Mouse (Mus musculus) MEL (cell line): Measurements from ENCODE around the gene Baat.

Experiments used
- CTCF ChIP-seq, 3 experiments: IDR thresholded peaks in 2 of 3; conservative IDR thresholded peaks in 1 of 3; 2 replicates each; pipeline ENCODE4 v1.5.1; 2011 to 2012; ENCODE audit warnings: low read length in 3 of 3, low read depth in 2 of 3, mild to moderate bottlenecking in 2 of 3, improper control_type of control experiment in 1 of 3, inconsistent platforms in 1 of 3, mixed read lengths in 1 of 3, moderate library complexity in 1 of 3; ENCODE audit not compliant: control insufficient read depth in 1 of 3, insufficient read depth in 1 of 3, poor library complexity in 1 of 3, severe bottlenecking in 1 of 3
- MAZ ChIP-seq: IDR thresholded peaks from 2 replicates; pipeline ENCODE4 v1.6.1; 2012; ENCODE audit warnings: low read depth, mild to moderate bottlenecking, inconsistent platforms, low read length, improper control_type of control experiment

DNA sequence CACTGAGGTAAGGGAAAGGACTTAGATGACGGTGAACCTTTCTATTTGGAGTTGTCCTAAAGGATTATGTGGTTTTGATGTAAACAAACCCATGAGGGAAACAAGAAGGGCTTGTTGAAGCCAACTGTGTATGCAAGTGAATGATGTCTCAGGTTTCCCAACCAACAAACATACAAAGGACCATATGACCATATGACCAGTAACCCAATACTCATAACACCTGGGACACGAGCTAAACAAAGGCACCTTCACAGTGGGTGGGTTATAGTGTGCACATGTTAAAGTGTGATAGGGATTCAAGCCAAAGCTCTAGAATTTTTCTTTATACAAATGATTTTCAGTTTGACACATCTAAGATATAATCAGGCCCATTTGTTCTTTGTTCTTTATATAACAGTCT is 50.2 kb downstream of the Baat start:
- no peak for TF ChIP-seq MAZ
- no peak for TF ChIP-seq CTCF (IDR thresholded peaks at IDR 0.05 in 2 of 3, conservative IDR thresholded peaks at IDR 0.05 in 1 of 3; ENCODE audit: control insufficient read depth in 1 of 3, insufficient read depth in 1 of 3, low read depth in 2 of 3, low read length in 3 of 3, poor library complexity in 1 of 3, severe bottlenecking in 1 of 3)
